Mouse (Mus musculus) ES-E14 (cell line): ENCODE results near the gene Syn2.

Experiments used
- CHD2 ChIP-seq: IDR thresholded peaks from 2 replicates; pipeline ENCODE4 v1.6.1; 2014; ENCODE audit warnings: mild to moderate bottlenecking, low read depth, low read length, inconsistent platforms
- MAFK ChIP-seq: IDR thresholded peaks from 2 replicates; pipeline ENCODE4 v1.6.1; 2014; ENCODE audit warnings: mild to moderate bottlenecking, low read depth, low read length, inconsistent platforms; ENCODE audit not compliant: insufficient read depth

GRCm38 (mm10) chr6:115267916-115268315 lies 133.2 kb downstream of the Syn2 start:
- TF ChIP-seq MAFK (no peak), CHD2 (no peak)
